Mouse (Mus musculus) hindlimb bud, embryonic 11.5 days (tissue): Measurements from ENCODE around the gene B4galnt3.

Experiments used
- DNase-seq: peaks from one replicate; pipeline ENCODE4 v3.0.0-alpha.2; 2012; ENCODE audit warnings: low read depth, low spot score; ENCODE audit errors: extremely low spot score

B4galnt3 gene

DNA sequence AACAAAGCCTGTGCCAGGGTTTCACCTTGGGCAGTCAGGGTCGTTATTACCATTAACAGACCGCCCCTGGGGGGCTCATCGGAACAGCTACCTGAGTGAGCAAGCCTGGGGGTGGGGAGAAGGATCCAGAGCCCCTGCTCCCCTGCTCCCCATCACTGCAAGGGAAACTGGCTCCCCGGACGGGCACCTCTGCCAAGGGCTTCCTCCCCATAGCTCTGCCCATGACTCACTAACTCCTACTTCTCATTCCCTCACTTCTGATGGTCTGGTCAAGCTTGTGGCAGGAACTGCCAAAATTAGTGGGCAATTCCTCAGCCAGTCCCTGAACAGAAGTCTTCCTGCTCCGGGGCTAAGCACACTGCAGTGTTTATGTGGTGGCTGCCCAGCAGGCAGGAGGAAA, 19.1 kb downstream of the B4galnt3 start:
- DNase-seq, result no peak

GRCm38 (mm10) chr6:120274887-120275286, 19.5 kb downstream of the B4galnt3 start:
- no peak for DNase-seq

DNA sequence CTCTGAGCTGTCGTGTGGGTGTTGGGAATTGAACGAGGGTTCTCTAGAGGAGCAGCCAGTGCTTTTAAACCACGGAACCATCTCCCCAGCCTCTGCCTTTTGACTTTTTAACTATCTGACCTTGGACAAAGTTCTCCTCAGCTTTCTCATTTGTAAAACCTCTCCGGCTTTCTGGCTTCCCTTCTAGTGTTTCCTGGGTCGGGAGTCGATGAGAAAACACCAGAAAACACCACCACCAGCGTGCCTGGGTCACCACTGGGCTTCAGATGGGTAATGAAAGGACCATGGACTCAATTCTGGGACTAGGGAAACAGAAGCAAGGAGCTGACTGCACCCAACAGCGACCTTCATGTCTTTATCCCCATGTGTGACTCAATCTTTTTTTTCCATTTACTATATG, 20.2 kb downstream of the B4galnt3 start:
- no peak for DNase-seq

DNA sequence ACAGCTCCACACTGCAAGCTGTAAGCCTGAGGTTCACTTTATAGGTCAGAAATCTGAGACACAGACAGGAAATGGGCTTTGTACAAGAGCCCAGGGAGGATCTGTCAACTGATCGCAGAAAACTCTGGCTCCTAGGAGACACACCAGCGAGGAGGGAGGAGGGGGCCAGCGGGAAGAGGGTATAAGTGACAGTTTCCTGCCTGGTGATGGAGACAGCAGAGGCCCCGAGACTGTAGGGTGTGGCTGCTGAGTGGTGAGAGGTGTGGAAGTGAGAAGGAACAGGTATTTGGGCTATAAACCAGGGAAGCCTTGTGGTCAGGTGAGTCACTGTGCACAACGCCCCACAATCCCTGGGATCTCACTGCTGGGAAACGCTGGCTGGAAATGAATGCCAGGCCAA, 30.2 kb downstream of the B4galnt3 start:
- DNase-seq, result no peak

DNA sequence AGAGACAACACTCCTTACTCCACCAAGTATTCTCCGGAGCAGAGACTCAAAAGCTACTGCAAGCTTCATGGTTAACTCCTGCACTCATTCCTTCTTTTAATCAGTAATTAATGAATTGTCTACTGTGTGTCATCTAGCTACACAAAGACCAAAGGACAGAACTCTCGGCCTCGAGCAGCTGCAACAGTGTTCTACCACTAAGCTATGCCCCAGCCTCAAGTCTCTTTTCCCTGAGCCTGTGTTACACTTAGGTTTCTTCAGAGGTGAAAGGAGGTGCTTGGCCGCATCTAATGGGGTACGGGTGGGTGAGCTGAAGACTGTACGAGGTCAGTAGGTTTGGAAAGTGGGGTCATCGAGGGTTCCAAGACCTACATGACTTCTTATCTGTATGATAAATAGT, 30.8 kb downstream of the B4galnt3 start:
- no peak for DNase-seq

DNA sequence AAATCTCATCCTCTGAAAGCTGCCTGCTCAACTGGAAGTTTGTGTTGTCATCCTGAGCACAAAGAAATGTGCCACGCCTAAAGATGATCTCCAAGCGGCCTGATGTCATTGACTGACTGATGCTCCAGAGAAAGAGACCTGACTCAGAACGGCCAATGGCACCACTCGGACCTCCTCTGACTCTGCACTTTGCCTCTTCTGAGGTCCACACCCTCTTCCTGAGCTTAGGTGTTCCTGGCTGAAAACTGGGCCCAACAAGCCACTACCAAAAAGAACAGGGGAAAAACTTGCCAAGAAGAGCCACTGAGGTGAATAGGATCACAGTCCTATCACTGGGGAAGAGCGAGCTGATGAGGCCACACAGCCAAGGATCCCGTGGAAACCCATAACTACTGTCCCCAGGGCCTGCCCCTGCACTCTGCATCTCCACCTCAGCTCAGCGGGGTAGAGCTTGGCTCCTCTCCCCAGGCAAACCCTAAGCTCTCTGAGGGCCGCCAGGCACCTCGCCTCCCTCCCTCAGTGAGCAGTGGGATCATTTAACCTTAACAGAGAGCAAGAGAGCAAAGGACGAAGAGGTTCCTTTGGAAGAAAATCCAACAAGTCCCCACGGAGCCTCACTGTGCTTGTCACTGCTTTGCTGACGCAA, 31.4 kb downstream of the B4galnt3 start:
- DNase-seq, result no peak

DNA sequence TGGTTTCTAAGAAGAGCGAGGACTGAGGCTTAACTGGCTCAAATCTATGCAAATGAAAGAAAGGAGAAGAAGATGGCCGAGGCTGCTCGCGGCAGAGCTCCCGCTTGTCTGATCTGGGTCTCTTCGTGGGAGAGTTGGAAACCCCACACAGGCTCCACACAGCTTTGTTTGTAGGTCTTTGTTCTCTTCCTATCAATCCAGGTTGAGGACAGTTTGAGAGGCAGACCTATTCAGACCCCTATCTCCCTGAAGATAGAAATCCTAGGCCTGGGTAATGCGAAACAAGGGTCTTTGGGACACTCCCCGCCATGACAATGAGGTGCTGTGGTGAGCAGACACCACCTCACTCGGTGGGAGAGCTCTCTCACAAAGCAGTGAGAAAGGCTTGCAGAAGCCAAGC, 34.9 kb downstream of the B4galnt3 start:
- no peak for DNase-seq

DNA sequence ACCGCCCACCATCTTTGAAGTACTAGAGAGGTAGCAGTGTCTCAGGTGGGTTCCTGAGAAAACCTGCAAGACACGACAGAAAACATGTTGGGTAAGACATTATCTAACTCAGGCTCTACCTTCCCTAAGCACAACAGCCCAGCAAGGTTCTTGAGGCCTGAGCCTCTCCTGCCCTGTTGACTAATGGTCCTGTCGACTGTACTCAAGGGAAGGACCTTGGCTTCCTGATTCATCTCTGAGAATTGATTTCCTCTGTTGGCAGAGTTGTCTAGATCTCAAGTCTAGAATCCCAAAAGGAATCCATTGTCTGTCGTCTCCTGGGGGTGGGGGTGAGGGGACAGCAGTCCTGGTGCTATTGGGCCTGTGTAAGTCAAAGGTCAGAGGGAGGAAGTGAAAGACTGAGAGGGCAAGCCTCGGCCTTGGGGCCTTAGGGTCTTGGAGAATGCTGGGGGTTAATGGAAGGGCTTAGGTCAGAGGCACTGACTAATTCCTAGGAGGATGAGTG, 37.9 kb downstream of the B4galnt3 start:
- DNase-seq, result no peak

- no peak for DNase-seq
Measured at GRCm38 (mm10) chr6:120255701-120256100, 38.7 kb downstream of the B4galnt3 start.

DNA sequence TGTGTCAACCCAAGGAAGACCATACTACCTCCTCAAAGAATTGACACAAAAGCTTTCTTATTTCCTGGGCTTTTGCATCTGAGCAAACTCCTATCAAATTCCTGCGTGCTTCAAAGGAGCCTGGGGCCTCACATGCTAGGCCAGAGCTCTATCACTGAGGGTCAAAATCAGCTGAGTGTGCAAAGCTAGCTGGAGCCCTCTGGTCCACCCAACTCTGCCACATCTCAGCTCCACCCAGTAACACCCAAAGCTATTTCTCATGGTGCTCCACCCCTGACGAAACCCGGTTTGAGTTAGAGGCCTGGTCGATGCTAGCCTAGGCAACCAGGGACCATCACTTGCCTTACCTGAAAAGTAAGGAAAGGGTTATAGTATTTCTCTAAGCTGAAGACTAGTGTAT, 39.2 kb downstream of the B4galnt3 start:
- no peak for DNase-seq

DNA sequence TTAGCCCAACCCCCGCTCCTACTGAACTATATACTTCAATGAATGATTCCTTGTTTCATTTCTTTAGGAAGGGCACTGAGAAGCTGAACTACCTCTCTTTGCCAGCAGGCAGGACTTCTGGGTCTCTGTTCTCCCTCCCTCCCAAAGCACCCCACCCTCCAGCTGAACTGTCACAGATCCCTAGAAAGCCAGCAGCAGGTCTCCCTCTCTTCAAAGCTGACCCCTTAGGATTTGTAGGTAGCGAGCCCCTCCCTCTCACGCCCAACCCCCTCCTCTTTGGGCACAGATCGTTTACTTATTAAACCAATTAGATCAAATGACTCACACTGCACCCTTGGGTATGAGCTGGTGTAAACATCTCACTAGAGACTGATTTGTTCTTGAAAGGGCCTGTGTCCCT, 39.7 kb downstream of the B4galnt3 start:
- DNase-seq, result no peak

- no peak for DNase-seq
Measured at GRCm38 (mm10) chr6:120252741-120253140, 41.6 kb downstream of the B4galnt3 start.

- no peak for DNase-seq
Measured at GRCm38 (mm10) chr6:120251010-120251409, 43.3 kb downstream of the B4galnt3 start.

- no peak for DNase-seq
Measured at GRCm38 (mm10) chr6:120249831-120250230, 44.5 kb downstream of the B4galnt3 start.

DNA sequence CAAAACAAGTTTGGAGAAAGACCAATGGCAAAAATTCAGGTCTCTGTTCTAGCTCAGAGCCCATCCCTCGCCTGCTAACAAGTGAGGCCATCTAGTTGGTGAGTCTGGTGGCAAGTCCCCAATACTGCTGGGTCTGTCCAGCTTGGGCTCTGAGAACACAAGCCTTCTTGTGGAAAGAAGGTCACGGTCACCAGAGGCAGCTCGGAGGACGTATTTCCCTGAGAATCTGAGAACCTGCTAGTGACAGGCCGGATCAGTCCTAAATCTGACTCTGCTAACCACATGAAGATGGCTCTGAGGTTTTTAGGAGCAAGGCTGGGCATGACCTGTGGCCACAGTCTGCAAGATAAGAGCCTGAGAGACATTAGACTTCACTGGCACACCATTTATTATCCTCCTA, 47.7 kb downstream of the B4galnt3 start:
- no peak for DNase-seq

- DNase-seq, result no peak
Measured at GRCm38 (mm10) chr6:120243250-120243649, 51.1 kb downstream of the B4galnt3 start.

- no peak for DNase-seq
Measured at GRCm38 (mm10) chr6:120242530-120242929, 51.8 kb downstream of the B4galnt3 start.

DNA sequence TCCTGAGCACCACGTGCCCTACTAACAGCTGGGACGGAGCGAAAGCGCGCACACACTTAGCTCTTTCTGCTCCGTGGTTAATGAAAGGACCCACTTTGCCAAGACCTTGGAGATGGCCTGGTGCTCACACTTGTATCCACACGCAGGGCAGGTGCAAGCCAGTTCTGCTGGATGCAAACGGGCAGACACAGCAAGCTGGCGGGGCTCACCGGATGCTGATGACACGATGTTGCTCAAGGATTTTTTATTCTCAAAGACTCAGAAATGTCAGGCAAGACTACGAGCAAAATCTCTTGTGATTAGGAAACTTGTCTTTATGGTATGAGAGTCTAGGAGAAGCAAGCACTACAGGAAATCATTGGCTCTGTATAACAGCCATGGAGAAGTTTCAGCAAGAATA, 52.9 kb downstream of the B4galnt3 start:
- no peak for DNase-seq

GRCm38 (mm10) chr6:120240461-120240860, 53.9 kb downstream of the B4galnt3 start:
- no peak for DNase-seq

- no peak for DNase-seq
Measured at GRCm38 (mm10) chr6:120235874-120236273, 58.5 kb downstream of the B4galnt3 start.

- no peak for DNase-seq
Measured at GRCm38 (mm10) chr6:120232885-120233284, 61.5 kb downstream of the B4galnt3 start.

GRCm38 (mm10) chr6:120230441-120230840, 63.9 kb downstream of the B4galnt3 start:
- DNase-seq, result no peak

- no peak for DNase-seq
Measured at GRCm38 (mm10) chr6:120229806-120230205, 64.6 kb downstream of the B4galnt3 start.
